Mouse (Mus musculus) hindbrain, embryonic 14.5 days (tissue): ENCODE results near the gene Lgr4. TPM values are rescaled to one million over a fixed set of nuclear protein-coding genes. Genes with fewer than 3 reads are reported as not detected.

Experiments
- ATAC-seq: fragments of 200-750 bp; cut with Nextera tagmentation; 2 replicates; pipeline ENCODE4 v1.8.0; 2017; ENCODE audit warnings: moderate number of reproducible peaks, mild to moderate bottlenecking, moderate TSS enrichment, moderate library complexity; ENCODE audit not compliant: low FRiP score
- DNase-seq: peaks from one replicate; pipeline ENCODE4 v3.0.0-alpha.2; 2015; ENCODE audit warnings: low spot score
- H3K27ac ChIP-seq: fragments of 300-500 bp; sonication (generic); 2 replicates; pipeline ENCODE4 v1.5.1; 2014; ENCODE audit warnings: mild to moderate bottlenecking, moderate library complexity
- H3K27me3 ChIP-seq: fragments of 300-500 bp; sonication (generic); 2 replicates; pipeline ENCODE4 v1.6.1; 2014; ENCODE audit warnings: mild to moderate bottlenecking, low read length, mixed read lengths; ENCODE audit not compliant: control insufficient read depth, insufficient read depth
- H3K36me3 ChIP-seq: fragments of 300-500 bp; sonication (generic); replicated peaks from 2 replicates; pipeline ENCODE4 v1.6.1; 2014; ENCODE audit not compliant: control insufficient read depth, insufficient read depth
- H3K4me1 ChIP-seq: fragments of 300-500 bp; sonication (generic); replicated peaks from 2 replicates; pipeline ENCODE4 v1.6.1; 2014; ENCODE audit warnings: antibody characterized with exemption, low read length, mixed read lengths; ENCODE audit not compliant: control insufficient read depth, insufficient read depth
- H3K4me2 ChIP-seq: fragments of 300-500 bp; sonication (generic); replicated peaks from 2 replicates; pipeline ENCODE4 v1.6.1; 2014; ENCODE audit warnings: mild to moderate bottlenecking, moderate library complexity
- H3K4me3 ChIP-seq: fragments of 300-500 bp; sonication (generic); replicated peaks from 2 replicates; pipeline ENCODE4 v1.5.1; 2014; ENCODE audit warnings: mild to moderate bottlenecking, low read length
- H3K9ac ChIP-seq: fragments of 300-500 bp; sonication (generic); 2 replicates; pipeline ENCODE4 v1.6.1; 2014
- H3K9me3 ChIP-seq: fragments of 300-500 bp; sonication (generic); 2 replicates; pipeline ENCODE4 v1.6.1; 2016; ENCODE audit warnings: low read length; ENCODE audit not compliant: control insufficient read depth
- WGBS: fragments of 180-500 bp; shearing (Covaris S2); extraction: QIAGEN DNeasy Blood & Tissue Kit; methylation state at CpG from one replicate; pipeline ENCODE4 v1.1.7; 2014; 5-methylcytosine and 5-hydroxymethylcytosine counted together
- polyA plus RNA-seq: library from polyadenylated mRNA; unstranded; fragments of >200 nt; fragmentation: Nextera tagmentation; extraction: Ambion mirVana; gene quantifications from 2 replicates; pipeline ENCODE4 v1.2.1, GENCODE M21; 2014

Gene Lgr4
- polyA plus RNA-seq, 1 experiment from 2014 or later: 13.6 TPM

GRCm38 (mm10) chr2:109935754-109936409, 18.4 kb downstream of the Lgr4 start:
- ATAC-seq: no peak
- Histone ChIP-seq H3K36me3 (no peaks in the 10 kb centered on the region), H3K27me3 (no peaks in the 10 kb centered on the region), H3K9me3 (no peaks in the 10 kb centered on the region), H3K4me3 (no peak overlapping the region), H3K4me2 (no peak overlapping the region), H3K9ac (no peak overlapping the region), H3K27ac (no peak overlapping the region), H3K4me1 (peaks cover 9% of the 10 kb centered on the region; the same call in 1 of the 2 replicates)
- DNase-seq: no peak
- 58% methylated on average over 11 of the region's 11 CpGs for WGBS

GRCm38 (mm10) chr2:109936410-109936755, 18.9 kb downstream of the Lgr4 start:
- no peaks in the 10 kb centered on the region for H3K27me3 ChIP-seq
- H3K4me3 ChIP-seq: no peak overlapping the region
- 30% methylated on average over 2 of the region's 2 CpGs for WGBS
- H3K9me3 ChIP-seq: no peaks in the 10 kb centered on the region
- no peak overlapping the region for H3K4me2 ChIP-seq
- H3K27ac ChIP-seq: no peak overlapping the region
- ATAC-seq: no peak
- H3K36me3 ChIP-seq: no peaks in the 10 kb centered on the region
- peaks cover 9% of the 10 kb centered on the region; the same call in 1 of the 2 replicates for H3K4me1 ChIP-seq
- DNase-seq: no peak
- no peak overlapping the region for H3K9ac ChIP-seq

DNA sequence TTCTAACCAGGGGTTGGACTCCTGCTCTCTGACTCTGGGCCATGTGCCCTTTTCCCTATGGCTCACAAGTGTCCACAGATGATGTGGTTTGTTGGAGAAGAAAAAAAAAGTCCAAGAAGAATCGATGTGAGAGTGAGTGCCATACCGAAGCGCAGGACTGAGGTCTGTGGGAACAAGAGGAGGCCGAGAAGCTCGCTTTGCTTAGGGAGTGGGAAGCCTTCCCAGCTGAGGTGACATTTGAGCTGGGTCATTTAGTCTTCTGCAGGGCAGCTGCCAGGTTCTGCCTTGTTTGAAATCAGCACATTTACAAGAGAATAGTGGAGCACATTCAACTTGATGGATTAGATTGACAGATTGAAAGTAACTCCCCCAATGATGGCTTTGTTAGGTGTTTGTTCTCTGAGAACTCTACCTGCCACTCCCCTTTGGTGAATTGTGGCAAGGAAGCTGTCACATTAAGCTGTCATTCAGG, 24.6 kb downstream of the Lgr4 start:
- Histone ChIP-seq H3K9me3 (no peaks in the 10 kb centered on the region), H3K36me3 (no peaks in the 10 kb centered on the region), H3K4me3 (no peak overlapping the region), H3K4me1 (peaks cover 34% of the 10 kb centered on the region), H3K4me2 (no peak overlapping the region), H3K9ac (no peak overlapping the region), H3K27me3 (no peaks in the 10 kb centered on the region), H3K27ac (no peak overlapping the region)
- ATAC-seq: peak; percentile 50; the same call in 1 of the 2 replicates
- DNase-seq: no peak
- 15% methylated on average over 5 of the region's 5 CpGs for WGBS

DNA sequence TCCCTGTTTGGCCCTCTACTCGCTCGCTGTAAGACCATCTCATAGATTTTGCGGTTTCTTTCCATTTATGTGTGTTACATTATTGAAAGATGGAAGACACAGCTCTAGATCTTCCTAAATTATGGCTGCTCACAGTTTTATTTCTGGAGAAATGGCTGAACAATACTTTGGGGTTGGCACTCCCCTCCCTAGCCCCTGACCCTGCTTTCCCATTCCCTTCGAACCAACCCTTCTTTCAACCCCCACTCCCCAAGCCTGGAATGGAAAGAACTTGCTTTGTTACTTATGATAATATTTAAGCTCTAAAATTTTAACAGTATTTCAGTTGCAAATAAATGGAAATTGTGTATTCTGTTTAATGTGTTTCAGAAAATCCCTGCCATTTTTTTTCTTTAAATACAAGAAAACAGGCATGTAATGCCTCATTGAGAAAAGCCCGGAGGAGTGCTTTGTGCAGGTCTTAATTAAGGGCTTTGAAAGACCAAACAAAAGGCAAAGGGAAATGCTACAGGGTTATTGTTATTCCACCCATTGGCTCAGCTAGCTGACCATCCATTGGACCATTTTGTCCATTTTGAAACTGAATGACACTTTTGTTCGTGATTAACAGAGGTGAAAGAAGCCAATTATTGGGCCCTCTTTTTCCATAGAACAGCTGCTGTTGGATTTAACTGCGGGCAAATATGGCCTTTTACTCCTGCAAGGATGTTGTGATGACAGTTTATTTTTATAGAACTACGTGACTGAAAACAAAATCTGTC, 25.5 kb downstream of the Lgr4 start:
- no peaks in the 10 kb centered on the region for H3K9me3 ChIP-seq

DNA sequence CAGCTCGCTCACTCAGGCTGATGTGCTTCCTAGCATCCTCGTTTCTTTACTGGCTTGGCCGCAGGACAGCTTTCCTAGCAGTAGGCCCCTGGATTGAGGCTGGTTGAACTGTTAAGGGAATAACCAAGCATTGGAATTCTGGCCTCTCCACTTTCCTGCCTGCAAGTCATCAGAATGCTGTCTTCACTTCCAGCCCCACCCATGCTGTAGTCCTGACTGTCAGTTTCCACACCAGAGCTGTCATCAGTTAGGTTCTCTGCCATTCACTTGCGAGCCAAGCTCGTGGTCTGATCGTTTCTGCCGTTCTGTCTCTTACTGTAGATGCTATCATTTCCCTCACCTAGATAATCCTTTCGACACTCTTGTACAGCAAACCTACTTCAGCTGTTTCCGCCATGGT, 27.5 kb downstream of the Lgr4 start:
- Histone ChIP-seq H3K4me3 (no peak overlapping the region), H3K27ac (no peak overlapping the region), H3K9me3 (no peaks in the 10 kb centered on the region), H3K27me3 (no peaks in the 10 kb centered on the region), H3K4me1 (peaks cover 34% of the 10 kb centered on the region), H3K9ac (no peak overlapping the region), H3K4me2 (no peak overlapping the region; the same call in 1 of the 2 replicates), H3K36me3 (no peaks in the 10 kb centered on the region)
- WGBS: 65% methylated on average over 9 of the region's 9 CpGs
- no peak for ATAC-seq
- no peak for DNase-seq

More for the DNA sequence above, 25.5 kb downstream of the Lgr4 start:
- Histone ChIP-seq H3K27ac (peak overlapping the region; percentile 70), H3K36me3 (no peaks in the 10 kb centered on the region), H3K9ac (no peak overlapping the region), H3K27me3 (no peaks in the 10 kb centered on the region), H3K4me2 (peak overlapping the region; percentile 9), H3K4me3 (no peak overlapping the region), H3K4me1 (peaks cover 34% of the 10 kb centered on the region)
- 23% methylated on average over 8 of the region's 8 CpGs for WGBS
- ATAC-seq (peak; percentile 81), DNase-seq (peak; percentile 63)

- no peak for ATAC-seq
- Histone ChIP-seq H3K36me3 (no peaks in the 10 kb centered on the region), H3K4me1 (peaks cover 36% of the 10 kb centered on the region), H3K27me3 (no peaks in the 10 kb centered on the region), H3K4me3 (no peak overlapping the region), H3K4me2 (no peak overlapping the region), H3K9me3 (no peaks in the 10 kb centered on the region), H3K27ac (no peak overlapping the region), H3K9ac (no peak overlapping the region)
- no peak for DNase-seq
- WGBS: 40% methylated on average over 4 of the region's 4 CpGs
Measured at GRCm38 (mm10) chr2:109945532-109945931, 28.1 kb downstream of the Lgr4 start.

DNA sequence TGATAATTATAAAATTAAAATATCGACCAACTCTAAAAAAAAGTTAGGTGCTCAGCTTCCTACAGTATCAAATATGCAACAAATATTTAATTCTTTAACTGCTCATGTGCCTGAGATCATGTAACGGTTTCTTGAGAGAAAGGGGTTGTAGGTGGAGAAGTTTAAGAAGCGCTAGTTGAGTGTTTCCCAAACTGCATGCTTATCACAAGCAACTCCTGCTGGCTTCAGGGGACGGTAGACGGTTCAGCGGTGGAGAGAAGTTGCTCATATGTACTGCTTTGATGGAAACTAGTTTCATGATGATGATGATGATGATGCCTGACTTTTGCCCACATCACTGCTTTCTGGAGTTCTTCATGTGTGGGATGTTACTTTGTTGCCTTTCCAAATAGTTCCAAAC, 29.0 kb downstream of the Lgr4 start:
- Histone ChIP-seq H3K4me2 (no peak overlapping the region), H3K9ac (no peak overlapping the region), H3K36me3 (no peaks in the 10 kb centered on the region), H3K9me3 (no peaks in the 10 kb centered on the region), H3K4me1 (peaks cover 36% of the 10 kb centered on the region), H3K27me3 (no peaks in the 10 kb centered on the region), H3K27ac (no peak overlapping the region), H3K4me3 (no peak overlapping the region)
- ATAC-seq: no peak
- 95% methylated on average over 6 of the region's 6 CpGs for WGBS
- no peak for DNase-seq

DNA sequence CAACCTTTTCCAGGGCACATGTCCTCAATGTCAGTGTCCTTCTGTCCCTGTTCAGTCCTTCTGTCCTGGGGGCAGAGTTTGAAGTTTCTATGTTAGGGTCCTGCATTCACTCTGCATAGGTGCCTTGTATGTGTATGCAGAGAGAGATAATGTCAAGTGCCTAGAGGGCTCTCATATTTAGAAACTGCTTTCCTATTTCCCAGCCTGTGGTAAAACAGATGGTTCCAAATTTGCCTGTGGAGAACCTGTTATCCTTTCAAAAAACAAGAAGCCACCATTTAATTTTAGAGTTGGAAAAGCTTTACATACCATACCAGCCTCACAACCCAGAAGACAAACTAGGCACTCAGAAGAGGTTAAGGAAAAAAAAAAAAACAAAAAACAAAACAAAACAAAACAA, 32.1 kb downstream of the Lgr4 start:
- H3K4me1 ChIP-seq: peaks cover 30% of the 10 kb centered on the region
- H3K36me3 ChIP-seq: no peaks in the 10 kb centered on the region
- ATAC-seq (no peak), DNase-seq (no peak)
- H3K27ac ChIP-seq: no peak overlapping the region
- no peaks in the 10 kb centered on the region for H3K9me3 ChIP-seq
- H3K9ac ChIP-seq: no peak overlapping the region
- H3K4me2 ChIP-seq: no peak overlapping the region
- H3K27me3 ChIP-seq: no peaks in the 10 kb centered on the region
- no peak overlapping the region for H3K4me3 ChIP-seq

DNA sequence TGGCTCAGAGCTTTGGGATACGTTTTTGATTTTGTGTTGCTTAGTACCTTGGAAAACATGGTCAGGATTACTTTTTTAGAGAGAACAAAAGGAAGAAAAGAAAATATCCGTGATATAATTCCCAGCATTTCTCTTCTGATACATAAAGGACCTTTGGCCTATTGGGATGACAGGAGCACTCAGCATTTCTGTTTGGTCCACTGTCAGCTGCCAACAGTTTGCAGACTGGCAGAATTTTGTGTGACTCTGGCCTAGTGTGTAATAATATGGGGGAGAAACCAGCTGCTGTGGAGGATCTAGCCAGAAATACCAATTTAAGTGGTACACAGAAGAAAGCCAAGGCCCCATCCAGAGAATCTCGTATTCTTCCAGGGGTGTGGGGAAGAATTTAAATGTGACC, 32.9 kb downstream of the Lgr4 start:
- Histone ChIP-seq H3K27me3 (no peaks in the 10 kb centered on the region), H3K9me3 (no peaks in the 10 kb centered on the region), H3K4me2 (no peak overlapping the region), H3K9ac (no peak overlapping the region), H3K27ac (no peak overlapping the region), H3K4me1 (peaks cover 27% of the 10 kb centered on the region), H3K4me3 (no peak overlapping the region), H3K36me3 (no peaks in the 10 kb centered on the region)
- ATAC-seq: no peak
- DNase-seq: no peak
- WGBS: 58% methylated on average over 3 of the region's 3 CpGs
